Mouse (Mus musculus) heart, postnatal 4 days (tissue): ENCODE measurements around the gene Foxa3. TPM values are rescaled to one million over a fixed set of nuclear protein-coding genes. Genes with fewer than 3 reads are reported as not detected.

Source experiments
- DNase-seq: peaks from one replicate; pipeline ENCODE4 v3.0.0; 2021
- total RNA-seq, 2 experiments: library from RNA; stranded (reverse); gene quantifications; 2 replicates each; pipeline ENCODE4 v1.2.3; 2021

The Foxa3 gene
- total RNA-seq, 2 experiments from 2014 or later = not detected

- DNase-seq = no peak
Measured at GRCm38 (mm10) chr7:19024581-19025255, 1.4 kb upstream of the Foxa3 start.

- DNase-seq = peak; percentile 97
Measured at GRCm38 (mm10) chr7:19024096-19024506, 763 bp upstream of the Foxa3 start, which contains the start of gene Sympk. Gene Sympk (plus strand): TSS chr7:19024377.

- peak; percentile 17 for DNase-seq
Measured at GRCm38 (mm10) chr7:19022189-19022958, 964 bp downstream of the Foxa3 start.

GRCm38 (mm10) chr7:19021048-19021447 is 2.3 kb downstream of the Foxa3 start:
- DNase-seq = no peak

- no peak for DNase-seq
Measured at GRCm38 (mm10) chr7:19017909-19018308, 5.4 kb downstream of the Foxa3 start.

- no peak for DNase-seq
Measured at GRCm38 (mm10) chr7:19016042-19016441, 7.3 kb downstream of the Foxa3 start.

- peak; percentile 11 for DNase-seq
Measured at GRCm38 (mm10) chr7:19014452-19014851, 8.9 kb downstream of the Foxa3 start.

- no peak for DNase-seq
Measured at GRCm38 (mm10) chr7:19012882-19013281, 10.5 kb downstream of the Foxa3 start.

- peak; percentile 70 for DNase-seq
Measured at GRCm38 (mm10) chr7:19012025-19012621, 11.2 kb downstream of the Foxa3 start.

GRCm38 (mm10) chr7:19010581-19010980 is 12.8 kb downstream of the Foxa3 start:
- DNase-seq = no peak

- DNase-seq = peak; percentile 2
Measured at GRCm38 (mm10) chr7:19007026-19007977, 16.0 kb downstream of the Foxa3 start.

GRCm38 (mm10) chr7:19006476-19006875 is 16.9 kb downstream of the Foxa3 start:
- peak; percentile 92 for DNase-seq

GRCm38 (mm10) chr7:19005417-19006121 is 17.8 kb downstream of the Foxa3 start:
- no peak for DNase-seq

- DNase-seq = peak; percentile 50
Measured at GRCm38 (mm10) chr7:19004631-19005079, 18.7 kb downstream of the Foxa3 start.

- DNase-seq = peak; percentile 95
Measured at GRCm38 (mm10) chr7:19003902-19004630, 19.3 kb downstream of the Foxa3 start, which contains the start of gene Irf2bp1. Gene Irf2bp1 (plus strand): TSS chr7:19004044.

- DNase-seq = peak; percentile 74
Measured at GRCm38 (mm10) chr7:19002848-19003498, 20.4 kb downstream of the Foxa3 start.

- no peak for DNase-seq
Measured at GRCm38 (mm10) chr7:19002115-19002514, 21.2 kb downstream of the Foxa3 start.

- no peak for DNase-seq
Measured at GRCm38 (mm10) chr7:19001807-19002085, 21.6 kb downstream of the Foxa3 start.

GRCm38 (mm10) chr7:19001066-19001806 is 22.1 kb downstream of the Foxa3 start:
- DNase-seq = peak; percentile 79

GRCm38 (mm10) chr7:19000421-19000820 is 22.9 kb downstream of the Foxa3 start:
- peak; percentile 24 for DNase-seq
